Comparison of ENCODE assay signal across 21 mouse cellular contexts in genomic region chr11:118771358-118771757, GRCm38 (mm10).
DNase-seq lines count a peak whose midpoint lies in the region; ATAC-seq and TF ChIP-seq lines count a peak whose summit lies in the region.
"Had no signal": no experiment of that assay in that cellular context is flagged by ENCODE, and none has a peak within 500 bp of the region (broad histone marks: within the 10 kb centered on the region; RNA-seq: fewer than 3 reads in every experiment).

No protein-coding gene starts in this region.

- ATAC-seq in hindbrain, embryonic 15.5 days (ENCODE audit: low FRiP score, low read depth), result no peak
- ATAC-seq in midbrain, embryonic 16.5 days, result no peak
- no peak for ATAC-seq in liver, postnatal 0 days
- ATAC-seq in frontal cortex, adult (ENCODE audit: low TSS enrichment), result no peak
- ATAC-seq: intestine, embryonic 15.5 days had no signal

- H3K27me3 ChIP-seq in hindbrain, embryonic 15.5 days, result no peaks in the 10 kb centered on the region
- H3K27me3 ChIP-seq in midbrain, embryonic 16.5 days (ENCODE audit: control insufficient read depth, insufficient read depth, low read depth, low read length), result no peaks in the 10 kb centered on the region
- H3K27me3 ChIP-seq in liver, postnatal 0 days (ENCODE audit: insufficient read depth, low read length), result no peaks in the 10 kb centered on the region
- H3K27me3 ChIP-seq: intestine, embryonic 15.5 days had no signal

- WGBS in hindbrain, embryonic 15.5 days, result 82% methylated on average over 4 of the region's 4 CpGs
- WGBS in midbrain, embryonic 16.5 days, result 89% methylated on average over 4 of the region's 4 CpGs
- 71% methylated on average over 4 of the region's 4 CpGs for WGBS in liver, postnatal 0 days (ENCODE audit: insufficient replicate concordance)

- no peak for TF ChIP-seq CTCF in liver, postnatal 0 days (IDR thresholded peaks at IDR 0.05; ENCODE audit: low read depth)

- H3K36me3 ChIP-seq in hindbrain, embryonic 15.5 days, result no peaks in the 10 kb centered on the region
- no peaks in the 10 kb centered on the region for H3K36me3 ChIP-seq in midbrain, embryonic 16.5 days (ENCODE audit: control insufficient read depth, insufficient read depth, low read length)
- no peaks in the 10 kb centered on the region for H3K36me3 ChIP-seq in liver, postnatal 0 days (replicated peaks; ENCODE audit: insufficient read depth, low read length)
- H3K36me3 ChIP-seq: heart, embryonic 10.5 days; intestine, embryonic 15.5 days; kidney, embryonic 15.5 days; limb, embryonic 13.5 days had no signal

- H3K9me3 ChIP-seq in hindbrain, embryonic 15.5 days, result no peaks in the 10 kb centered on the region
- H3K9me3 ChIP-seq in midbrain, embryonic 16.5 days (replicated peaks; ENCODE audit: control insufficient read depth, low read length, poor library complexity, severe bottlenecking), result no peaks in the 10 kb centered on the region
- H3K9me3 ChIP-seq in liver, postnatal 0 days (ENCODE audit: low read length), result no peaks in the 10 kb centered on the region
- H3K9me3 ChIP-seq: heart, embryonic 10.5 days; intestine, embryonic 15.5 days; kidney, embryonic 15.5 days; limb, embryonic 13.5 days; megakaryocyte, embryonic 14.5 days had no signal

- peak overlapping the region; percentile 1; the same call in 1 of the 2 replicates for H3K9ac ChIP-seq in hindbrain, embryonic 15.5 days
- no peak overlapping the region for H3K9ac ChIP-seq in midbrain, embryonic 16.5 days (ENCODE audit: low read depth, low read length)
- H3K9ac ChIP-seq in liver, postnatal 0 days (replicated peaks), result no peak overlapping the region
- H3K9ac ChIP-seq: intestine, embryonic 15.5 days; kidney, embryonic 15.5 days; limb, embryonic 13.5 days; liver, embryonic 14.5 days had no signal

- peak overlapping the region; percentile 80 for H3K27ac ChIP-seq in hindbrain, embryonic 15.5 days (replicated peaks)
- peak overlapping the region; percentile 36 for H3K27ac ChIP-seq in midbrain, embryonic 16.5 days (ENCODE audit: low read length)
- no peak overlapping the region for H3K27ac ChIP-seq in liver, postnatal 0 days (ENCODE audit: low read depth)
- H3K27ac ChIP-seq: intestine, embryonic 15.5 days; kidney, embryonic 15.5 days; limb, embryonic 13.5 days; liver, embryonic 14.5 days; stomach, postnatal 0 days had no signal

- no peak overlapping the region for H3K4me2 ChIP-seq in hindbrain, embryonic 15.5 days
- no peak overlapping the region for H3K4me2 ChIP-seq in midbrain, embryonic 16.5 days (ENCODE audit: low read length)
- no peak overlapping the region for H3K4me2 ChIP-seq in liver, postnatal 0 days (ENCODE audit: low read depth, low read length)
- H3K4me2 ChIP-seq: intestine, embryonic 15.5 days; kidney, embryonic 15.5 days; limb, embryonic 13.5 days had no signal

- H3K4me1 ChIP-seq in hindbrain, embryonic 15.5 days (replicated peaks), result peaks cover 82% of the 10 kb centered on the region
- H3K4me1 ChIP-seq in midbrain, embryonic 16.5 days (ENCODE audit: control insufficient read depth, insufficient read depth, low read length), result peaks cover 42% of the 10 kb centered on the region
- H3K4me1 ChIP-seq in liver, postnatal 0 days (ENCODE audit: insufficient read depth), result no peaks in the 10 kb centered on the region
- H3K4me1 ChIP-seq: megakaryocyte, embryonic 14.5 days had no signal

- no peak overlapping the region for H3K4me3 ChIP-seq in hindbrain, embryonic 15.5 days
- H3K4me3 ChIP-seq in midbrain, embryonic 16.5 days (ENCODE audit: low read depth, low read length), result no peak overlapping the region
- H3K4me3 ChIP-seq in liver, postnatal 0 days (ENCODE audit: low read depth, low read length), result no peak overlapping the region
- H3K4me3 ChIP-seq: intestine, embryonic 15.5 days; kidney, embryonic 15.5 days; limb, embryonic 13.5 days; megakaryocyte, embryonic 14.5 days had no signal

- TF ChIP-seq EP300 in liver, postnatal 0 days (IDR thresholded peaks at IDR 0.05; ENCODE audit: low read depth), result no peak

- DNase-seq in cerebellum, postnatal 10 days, result peak; percentile 55 to 64
- DNase-seq in cerebellum, adult 8-10 months, result no peak
- peak; percentile 46 for DNase-seq in brain, adult 2 months (ENCODE audit: low read depth, low spot score)
- DNase-seq in liver, postnatal 0 days, result no peak
- DNase-seq in Muller cell, postnatal 12 days (ENCODE audit: inconsistent ontology term), result no peak
- DNase-seq: adrenal gland, adult 8-10 months; cerebellum, adult 9-10 months; gastrocnemius, postnatal 36 days; heart, postnatal 14 days; lung, postnatal 10 days; right cerebral cortex, postnatal 14 days had no signal

Comparison
In these comparisons a context has a peak if more than half of its experiments do, and no peak if none do; other contexts are left out.
1. DNase-seq: peak in cerebellum, postnatal 10 days (2 of 2) and brain, adult 2 months (single experiment); none in cerebellum, adult 8-10 months (single experiment), liver, postnatal 0 days (single experiment) and Muller cell, postnatal 12 days (single experiment).